Mouse (Mus musculus) megakaryocyte, embryonic 14.5 days (primary cell): ENCODE results near the gene Srgn.

Source experiments
- FLI1 ChIP-seq: IDR thresholded peaks from 2 replicates; pipeline ENCODE4 v1.6.1; 2012; ENCODE audit warnings: low read length, inconsistent platforms, mixed read lengths
- GATA1 ChIP-seq: IDR thresholded peaks from 3 replicates; pipeline ENCODE4 v1.6.1; 2012; ENCODE audit warnings: mixed read lengths, low read length, inconsistent platforms, borderline replicate concordance

GRCm38 (mm10) chr10:62486618-62487415 lies 40.4 kb downstream of the Srgn start, which contains the start of gene Vps26a:
- no peak for TF ChIP-seq FLI1
- TF ChIP-seq GATA1 = no peak
